Mouse (Mus musculus) right cerebral cortex, postnatal 25 days (tissue): ENCODE data around the gene Ripor2.

Experiments
- DNase-seq: peaks from one replicate; pipeline ENCODE4 v3.0.0; 2022

Gene Ripor2

GRCm38 (mm10) chr13:24581833-24582232 is at the start of gene Ripor2:
TSS of gene Ripor2 (plus strand) at chr13:24582189.
- DNase-seq: no peak

DNA sequence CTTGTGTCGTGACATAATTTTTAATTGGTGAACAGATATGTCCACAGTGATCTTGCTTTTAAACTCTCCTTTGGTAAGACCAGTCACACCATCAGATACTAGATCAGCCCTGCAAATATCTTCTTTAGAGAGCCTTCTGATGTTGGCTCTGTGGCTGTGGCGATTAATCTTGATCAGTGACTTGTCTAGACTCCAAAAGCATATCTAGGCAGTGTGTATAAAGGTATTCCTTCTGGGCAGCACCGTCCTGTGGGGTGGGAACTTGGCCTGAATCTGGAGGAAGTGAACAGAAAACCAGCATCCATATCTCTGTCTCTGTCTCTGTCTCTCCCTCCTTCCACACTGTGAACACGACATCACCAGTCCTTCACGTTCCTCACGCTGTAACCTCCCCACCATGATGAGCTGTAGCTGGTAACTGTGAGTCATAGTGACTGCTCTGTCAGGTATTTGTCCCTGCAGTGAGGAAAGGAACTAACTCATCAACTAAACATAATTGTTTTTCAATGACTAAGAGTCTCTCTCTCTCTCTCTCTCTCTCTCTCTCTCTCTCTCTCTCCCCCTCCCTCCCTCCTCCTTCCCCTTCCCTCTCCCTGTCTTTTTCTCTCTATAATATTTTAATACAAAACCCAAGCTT is 45.3 kb upstream of the Ripor2 start:
- no peak for DNase-seq

GRCm38 (mm10) chr13:24538012-24538411 is 44.0 kb upstream of the Ripor2 start:
- DNase-seq: no peak

- DNase-seq: no peak
Measured at GRCm38 (mm10) chr13:24538941-24539340, 43.0 kb upstream of the Ripor2 start.

- no peak for DNase-seq
Measured at GRCm38 (mm10) chr13:24545677-24546076, 36.3 kb upstream of the Ripor2 start.

GRCm38 (mm10) chr13:24546801-24547459 is 35.1 kb upstream of the Ripor2 start:
- no peak for DNase-seq

DNA sequence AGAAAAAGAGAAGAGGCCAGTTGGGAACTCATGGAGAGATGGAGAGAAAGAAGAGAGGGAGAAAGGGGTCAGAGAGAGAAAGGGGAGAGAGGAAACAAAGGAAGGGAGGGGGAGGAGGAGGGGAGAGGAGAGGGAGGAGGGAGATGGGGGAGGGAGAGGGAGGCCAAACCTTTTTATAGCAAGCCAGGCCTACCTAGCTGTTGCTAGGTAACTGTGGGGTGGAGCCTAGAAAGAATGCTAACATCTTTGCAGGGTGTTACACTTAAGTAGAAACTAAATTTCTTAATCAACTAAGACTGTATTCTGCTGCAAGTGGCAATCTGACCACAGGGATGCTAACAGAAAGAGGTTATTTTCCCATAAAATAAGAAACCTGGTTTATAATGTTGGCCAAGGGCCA is 33.1 kb upstream of the Ripor2 start:
- no peak for DNase-seq

- DNase-seq: no peak
Measured at GRCm38 (mm10) chr13:24551100-24551931, 30.7 kb upstream of the Ripor2 start.

DNA sequence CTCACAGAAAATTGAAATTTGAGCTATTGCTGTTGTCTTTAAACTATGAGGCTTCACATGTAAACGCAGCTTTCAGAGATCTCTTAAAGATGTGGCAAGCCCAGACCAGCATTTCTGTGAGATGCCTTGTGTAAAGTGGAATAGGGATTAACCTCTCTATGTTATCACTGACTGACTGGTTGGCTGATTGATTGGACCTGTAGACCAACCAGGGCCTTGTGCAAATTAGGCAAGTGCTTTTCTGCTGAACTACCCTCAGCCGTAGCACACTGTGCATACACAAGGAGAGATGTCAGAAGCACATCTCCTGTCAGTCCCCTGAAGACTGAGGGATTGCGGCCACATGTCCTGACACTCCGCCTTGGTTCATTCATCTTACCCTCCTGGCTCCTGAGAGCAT is 29.9 kb upstream of the Ripor2 start:
- DNase-seq: no peak

DNA sequence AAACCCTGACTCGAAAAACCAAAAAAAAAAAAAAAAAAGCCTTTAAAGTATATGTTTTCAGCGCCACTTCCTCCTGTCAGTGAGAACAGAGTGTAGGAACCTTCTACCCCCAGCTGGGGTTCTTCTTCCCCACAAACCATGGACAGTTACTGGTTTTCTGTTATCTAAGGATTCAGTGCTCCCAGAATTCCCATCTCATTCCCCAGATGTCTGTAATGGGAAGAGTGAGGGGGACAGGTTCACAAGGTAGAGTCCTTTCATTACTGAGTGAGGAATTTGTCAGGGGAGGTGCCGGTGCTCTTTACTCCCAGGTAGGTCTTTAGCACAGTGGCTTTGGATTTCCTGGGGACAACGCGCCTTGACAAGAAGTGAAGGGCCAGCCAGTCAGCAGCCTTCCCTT is 20.6 kb upstream of the Ripor2 start:
- DNase-seq: no peak

GRCm38 (mm10) chr13:24564706-24565105 is 17.3 kb upstream of the Ripor2 start:
- DNase-seq: no peak

DNA sequence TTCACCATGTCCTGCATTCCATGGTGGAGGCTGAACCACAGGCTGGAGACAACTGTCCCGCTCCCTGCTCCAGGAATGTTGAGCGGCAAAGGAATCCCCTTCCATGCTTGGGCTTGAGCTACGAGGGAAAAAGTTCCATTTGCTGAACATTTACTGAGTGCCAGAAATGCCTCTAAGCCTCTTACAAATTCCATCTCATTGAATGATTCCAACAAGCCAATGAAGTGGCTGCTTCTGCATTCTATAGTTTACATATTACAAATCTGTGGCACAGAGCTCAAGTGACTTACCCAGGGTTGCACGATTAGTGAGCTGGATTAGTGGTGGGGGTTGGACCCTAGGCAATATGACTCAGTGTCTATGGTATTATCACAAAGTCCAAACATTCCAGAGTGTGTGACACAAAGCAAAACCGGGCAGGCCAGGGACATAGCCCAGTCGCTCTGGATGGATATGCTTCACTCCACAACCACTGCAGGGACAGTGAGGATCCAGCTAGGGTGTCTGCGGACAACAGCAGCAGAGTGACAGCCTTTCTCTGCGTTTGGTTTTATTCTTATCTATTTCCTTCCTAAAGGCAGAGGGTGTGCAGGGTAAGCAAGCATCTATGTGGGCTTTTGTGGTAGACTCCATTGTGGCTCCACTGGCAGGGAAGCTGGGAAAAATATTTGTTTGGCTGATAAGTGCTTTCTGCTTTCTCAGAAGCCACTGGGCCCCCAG is 16.6 kb upstream of the Ripor2 start:
- DNase-seq: no peak

GRCm38 (mm10) chr13:24565950-24566320 is 16.1 kb upstream of the Ripor2 start:
- DNase-seq: no peak

- DNase-seq: no peak
Measured at GRCm38 (mm10) chr13:24567176-24567811, 14.7 kb upstream of the Ripor2 start.

DNA sequence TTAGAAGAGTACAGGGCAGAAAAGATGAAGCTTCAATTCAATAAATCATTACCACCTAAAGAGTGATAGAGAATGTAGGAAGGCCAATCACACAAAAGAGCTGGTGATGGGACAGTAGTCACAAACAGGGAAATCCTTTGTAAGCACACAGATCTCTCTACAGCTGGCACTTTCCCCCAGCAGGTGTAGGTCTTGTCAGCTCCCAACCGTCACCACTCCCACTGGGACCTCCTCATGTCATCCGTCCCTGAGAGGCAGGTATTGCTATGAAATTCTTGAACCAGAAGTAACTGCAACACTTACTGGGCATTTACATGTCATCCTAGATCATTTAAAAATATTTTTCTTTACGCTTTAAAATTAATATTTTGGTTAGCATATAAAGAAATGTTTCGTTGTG is 12.9 kb upstream of the Ripor2 start:
- DNase-seq: no peak

GRCm38 (mm10) chr13:24570716-24571115 is 11.3 kb upstream of the Ripor2 start:
- no peak for DNase-seq

- no peak for DNase-seq
Measured at GRCm38 (mm10) chr13:24571906-24572305, 10.1 kb upstream of the Ripor2 start.

- DNase-seq: no peak
Measured at GRCm38 (mm10) chr13:24575126-24575525, 6.9 kb upstream of the Ripor2 start.

GRCm38 (mm10) chr13:24576338-24577119 is 5.5 kb upstream of the Ripor2 start:
- peak; percentile 77 for DNase-seq

DNA sequence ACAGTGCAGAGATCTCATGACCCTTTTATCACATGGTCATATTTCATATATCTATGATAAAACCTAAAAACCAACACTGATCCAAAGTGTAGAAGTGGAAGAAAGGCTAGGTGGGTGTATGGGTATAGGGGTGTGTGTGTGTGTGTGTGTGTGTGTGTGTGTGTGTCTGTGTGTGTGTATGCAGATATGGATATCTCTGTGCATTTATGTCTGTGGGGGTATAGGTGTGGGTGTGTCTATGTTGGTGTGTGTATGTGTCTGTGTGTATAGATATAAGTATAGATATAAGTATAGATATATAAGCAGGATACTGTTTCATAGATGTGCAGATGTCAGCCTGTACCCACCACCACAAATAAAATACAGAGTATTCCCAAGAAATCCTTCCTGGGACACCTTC is 3.7 kb upstream of the Ripor2 start:
- no peak for DNase-seq

- no peak for DNase-seq
Measured at GRCm38 (mm10) chr13:24580759-24581158, 1.2 kb upstream of the Ripor2 start.

GRCm38 (mm10) chr13:24584403-24584802 is 2.4 kb downstream of the Ripor2 start:
- DNase-seq: no peak
